Mouse (Mus musculus) frontal cortex, postnatal 36 days (tissue): ENCODE measurements around the gene Sgsm2.
A peak's percentile ranks its signal among the peaks of the same experiment; 100 is the strongest.

Experiments
- DNase-seq, 2 experiments: peaks; one replicate each; pipeline ENCODE4 v3.0.0; 2022; ENCODE audit warnings: low spot score in 2 of 2

Sgsm2 gene

GRCm38 (mm10) chr11:74883098-74883497 is 13.8 kb downstream of the Sgsm2 start:
- no peak for DNase-seq

- peak; percentile 40 to 42 for DNase-seq
Measured at GRCm38 (mm10) chr11:74881979-74882378, 14.9 kb downstream of the Sgsm2 start.

- no peak for DNase-seq
Measured at GRCm38 (mm10) chr11:74880999-74881398, 15.9 kb downstream of the Sgsm2 start.

- peak; percentile 54 to 67 for DNase-seq
Measured at GRCm38 (mm10) chr11:74876801-74877200, 20.1 kb downstream of the Sgsm2 start.

GRCm38 (mm10) chr11:74874630-74875029 is 22.2 kb downstream of the Sgsm2 start:
- peak; percentile 38 to 43 for DNase-seq

GRCm38 (mm10) chr11:74870991-74871622 is 25.8 kb downstream of the Sgsm2 start:
- peak; percentile 62 to 67 for DNase-seq

- DNase-seq: no peak
Measured at GRCm38 (mm10) chr11:74870544-74870943, 26.3 kb downstream of the Sgsm2 start.

GRCm38 (mm10) chr11:74869603-74870002 is 27.3 kb downstream of the Sgsm2 start:
- DNase-seq: no peak

GRCm38 (mm10) chr11:74868046-74868760 is 28.7 kb downstream of the Sgsm2 start:
- DNase-seq: no peak

- DNase-seq: no peak
Measured at GRCm38 (mm10) chr11:74867181-74867580, 29.7 kb downstream of the Sgsm2 start.

- DNase-seq: peak in 1 of 2 experiments; percentile 47
Measured at GRCm38 (mm10) chr11:74866640-74867039, 30.2 kb downstream of the Sgsm2 start.

- no peak for DNase-seq
Measured at GRCm38 (mm10) chr11:74865252-74865651, 31.6 kb downstream of the Sgsm2 start.

GRCm38 (mm10) chr11:74864421-74864820 is 32.4 kb downstream of the Sgsm2 start:
- DNase-seq: no peak

- no peak for DNase-seq
Measured at GRCm38 (mm10) chr11:74863471-74863870, 33.4 kb downstream of the Sgsm2 start.

GRCm38 (mm10) chr11:74862129-74862528 is 34.7 kb downstream of the Sgsm2 start:
- no peak for DNase-seq

- DNase-seq: no peak
Measured at GRCm38 (mm10) chr11:74857756-74858155, 39.1 kb downstream of the Sgsm2 start.

GRCm38 (mm10) chr11:74850998-74851661 is 45.7 kb downstream of the Sgsm2 start:
- no peak for DNase-seq

GRCm38 (mm10) chr11:74847919-74848521 is 48.8 kb downstream of the Sgsm2 start:
- peak; percentile 73 to 79 for DNase-seq

GRCm38 (mm10) chr11:74845784-74846183 is 51.1 kb downstream of the Sgsm2 start:
- DNase-seq: no peak

- no peak for DNase-seq
Measured at GRCm38 (mm10) chr11:74843761-74844160, 53.1 kb downstream of the Sgsm2 start.

- no peak for DNase-seq
Measured at GRCm38 (mm10) chr11:74843435-74843714, 53.5 kb downstream of the Sgsm2 start.

- DNase-seq: no peak
Measured at GRCm38 (mm10) chr11:74842656-74843434, 54.0 kb downstream of the Sgsm2 start.
